Mouse (Mus musculus): ENCODE data around the gene Chmp2b.
A peak's percentile ranks its signal among the peaks of the same experiment; 100 is the strongest.

Chmp2b gene

DNA sequence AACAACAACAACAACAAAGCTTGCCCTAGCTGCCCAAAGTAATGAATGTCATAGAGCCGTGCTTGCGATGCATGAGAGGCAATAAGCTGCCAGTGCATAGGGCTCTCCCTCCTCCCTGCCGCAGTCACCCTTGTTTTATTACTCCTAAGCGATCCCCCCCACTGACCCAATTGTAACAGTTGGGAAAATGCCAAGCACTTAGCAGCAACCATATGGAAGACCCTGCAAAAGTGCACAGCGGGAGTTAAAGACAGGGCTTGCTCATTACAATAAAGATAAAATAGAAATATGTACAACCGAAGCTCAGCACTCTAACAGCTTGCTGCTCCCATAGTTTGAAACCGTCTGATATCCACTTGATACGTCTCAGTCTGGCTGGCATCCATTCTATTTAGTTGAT is 1.8 kb upstream of the Chmp2b start:
- Histone ChIP-seq H3K27me3 (ENCODE audit: insufficient read depth, low read length) (no peaks in the 10 kb centered on the region), H3K4me3 (replicated peaks; ENCODE audit: low read length) (no peak overlapping the region), H3K36me3 (ENCODE audit: insufficient read depth, low read length) (no peaks in the 10 kb centered on the region), H3K4me1 (replicated peaks; ENCODE audit: low read depth, low read length) (peaks cover 14% of the 10 kb centered on the region), H3K9me3 (ENCODE audit: low read length) (no peaks in the 10 kb centered on the region)
- TF ChIP-seq POU5F1 (IDR thresholded peaks at IDR 0.05; ENCODE audit: borderline replicate concordance, low read length), result no peak

GRCm38 (mm10) chr16:65562864-65563206 is 309 bp upstream of the Chmp2b start:
- H3K36me3 ChIP-seq (ENCODE audit: insufficient read depth, low read length), result no peaks in the 10 kb centered on the region
- H3K9me3 ChIP-seq (ENCODE audit: low read length), result no peaks in the 10 kb centered on the region
- TF ChIP-seq POU5F1 (IDR thresholded peaks at IDR 0.05; ENCODE audit: borderline replicate concordance, low read length) (no peak), NANOG (IDR thresholded peaks at IDR 0.05; ENCODE audit: borderline replicate concordance, low read length) (no peak), CTCF (conservative IDR thresholded peaks at IDR 0.05; ENCODE audit: low read length) (no peak)
- no peaks in the 10 kb centered on the region for H3K27me3 ChIP-seq (ENCODE audit: insufficient read depth, low read length)
- peaks cover 14% of the 10 kb centered on the region for H3K4me1 ChIP-seq (replicated peaks; ENCODE audit: low read depth, low read length)
- peak overlapping the region; percentile 94 for H3K4me3 ChIP-seq (replicated peaks; ENCODE audit: low read length)

DNA sequence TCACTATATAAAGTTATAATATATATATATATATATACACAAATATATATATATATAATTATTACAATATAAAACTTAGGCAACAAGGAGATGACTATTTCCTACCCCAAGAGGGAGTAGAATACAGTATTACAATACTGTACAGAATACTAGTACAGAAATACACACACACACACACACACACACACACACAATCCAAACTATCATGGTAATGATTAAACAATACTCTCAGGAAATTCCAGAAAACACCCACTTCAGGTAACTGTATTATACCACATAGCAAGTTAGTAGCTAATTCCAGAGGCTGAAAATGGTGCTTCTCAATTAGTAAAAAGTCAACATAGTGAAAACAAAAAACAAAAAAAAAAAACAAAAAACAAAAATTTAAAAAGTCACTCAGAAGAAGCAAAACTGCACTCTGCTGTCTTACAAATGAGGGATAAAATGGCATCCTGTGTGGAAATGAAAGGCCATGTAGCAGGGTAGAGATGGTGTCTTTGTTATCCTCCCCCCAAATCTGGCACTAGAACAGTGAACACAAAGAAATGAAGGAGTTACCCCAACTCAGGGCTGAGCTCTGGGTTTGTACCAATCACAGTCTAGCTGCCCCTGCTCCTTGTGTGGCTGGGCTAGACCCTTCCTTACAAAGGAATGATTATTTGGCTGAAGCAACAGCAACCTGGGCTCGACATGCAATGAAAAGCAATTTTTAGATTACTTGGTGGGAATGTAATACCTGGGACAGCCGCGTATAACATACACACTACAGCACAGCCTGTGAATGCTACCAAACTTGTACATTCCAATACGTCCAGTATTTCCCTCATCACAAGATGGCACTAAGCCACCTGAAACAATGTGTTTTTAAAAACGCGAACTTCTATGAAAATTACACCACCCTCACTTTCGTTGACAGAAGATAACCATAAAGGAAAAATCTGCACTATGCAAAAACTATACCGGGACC is 1.2 kb downstream of the Chmp2b start:
- no peak for TF ChIP-seq POU5F1 (IDR thresholded peaks at IDR 0.05; ENCODE audit: borderline replicate concordance, low read length)
- no peak for TF ChIP-seq CTCF (conservative IDR thresholded peaks at IDR 0.05; ENCODE audit: low read length)
- TF ChIP-seq NANOG (IDR thresholded peaks at IDR 0.05; ENCODE audit: borderline replicate concordance, low read length), result no peak

DNA sequence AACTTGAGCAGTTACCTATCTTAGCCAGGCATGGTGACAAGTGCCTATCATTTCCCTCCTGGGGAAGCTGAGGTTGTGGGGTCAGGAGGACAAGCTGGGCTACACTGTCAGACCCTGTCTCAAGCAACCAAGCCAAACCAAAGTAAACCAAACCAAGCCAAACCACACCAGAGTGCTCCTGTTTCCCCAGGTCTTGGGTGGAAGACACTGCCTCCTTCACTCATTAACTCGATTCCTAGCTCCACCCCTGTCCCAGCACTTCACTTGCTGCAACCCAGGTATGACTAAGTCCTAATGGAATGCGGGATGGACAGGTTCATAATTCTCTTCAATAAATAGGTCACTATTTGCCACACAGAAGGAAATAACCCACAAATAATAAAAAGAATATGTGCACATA is 2.9 kb downstream of the Chmp2b start:
- Histone ChIP-seq H3K4me1 (replicated peaks; ENCODE audit: low read depth, low read length) (peaks cover 14% of the 10 kb centered on the region), H3K4me3 (replicated peaks; ENCODE audit: low read length) (no peak overlapping the region), H3K9me3 (ENCODE audit: low read length) (no peaks in the 10 kb centered on the region), H3K36me3 (ENCODE audit: insufficient read depth, low read length) (no peaks in the 10 kb centered on the region), H3K27me3 (ENCODE audit: insufficient read depth, low read length) (no peaks in the 10 kb centered on the region)
- TF ChIP-seq CTCF (conservative IDR thresholded peaks at IDR 0.05; ENCODE audit: low read length), result no peak
- no peak for TF ChIP-seq POU5F1 (IDR thresholded peaks at IDR 0.05; ENCODE audit: borderline replicate concordance, low read length)
- TF ChIP-seq NANOG (IDR thresholded peaks at IDR 0.05; ENCODE audit: borderline replicate concordance, low read length), result no peak

More for the DNA sequence above, 1.2 kb downstream of the Chmp2b start:
- no peaks in the 10 kb centered on the region for H3K27me3 ChIP-seq (ENCODE audit: insufficient read depth, low read length)
- peak overlapping the region; percentile 94 for H3K4me3 ChIP-seq (replicated peaks; ENCODE audit: low read length)
- H3K9me3 ChIP-seq (ENCODE audit: low read length), result no peaks in the 10 kb centered on the region
- H3K36me3 ChIP-seq (ENCODE audit: insufficient read depth, low read length), result no peaks in the 10 kb centered on the region
- H3K4me1 ChIP-seq (replicated peaks; ENCODE audit: low read depth, low read length), result peaks cover 14% of the 10 kb centered on the region

DNA sequence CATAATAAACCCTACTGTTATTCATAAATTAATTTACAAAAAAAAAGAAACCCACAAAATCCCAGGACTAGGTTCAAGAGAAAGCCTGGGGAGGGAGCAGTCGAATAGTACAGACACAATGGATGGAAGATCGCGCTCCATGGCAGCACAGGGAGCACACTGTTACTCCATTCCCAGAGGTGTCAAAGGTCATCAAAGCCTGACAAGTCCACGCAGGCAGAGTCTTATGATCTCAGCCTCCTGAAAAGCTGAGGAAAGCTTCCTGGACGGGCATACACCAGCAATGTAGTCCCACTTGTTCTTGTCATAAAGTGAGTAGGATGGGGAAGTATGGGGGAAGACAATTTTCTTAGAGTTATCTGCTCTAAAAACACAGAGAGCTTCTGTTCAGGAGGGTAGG is 5.2 kb downstream of the Chmp2b start:
- no peak overlapping the region for H3K4me3 ChIP-seq (replicated peaks; ENCODE audit: low read length)
- H3K27me3 ChIP-seq (ENCODE audit: insufficient read depth, low read length), result no peaks in the 10 kb centered on the region
- H3K4me1 ChIP-seq (replicated peaks; ENCODE audit: low read depth, low read length), result peaks cover 10% of the 10 kb centered on the region
- no peak for TF ChIP-seq POU5F1 (IDR thresholded peaks at IDR 0.05; ENCODE audit: borderline replicate concordance, low read length)
- TF ChIP-seq NANOG (IDR thresholded peaks at IDR 0.05; ENCODE audit: borderline replicate concordance, low read length), result no peak
- no peak for TF ChIP-seq CTCF (conservative IDR thresholded peaks at IDR 0.05; ENCODE audit: low read length)
- no peaks in the 10 kb centered on the region for H3K9me3 ChIP-seq (ENCODE audit: low read length)
- no peaks in the 10 kb centered on the region for H3K36me3 ChIP-seq (ENCODE audit: insufficient read depth, low read length)

GRCm38 (mm10) chr16:65554267-65554666 is 8.3 kb downstream of the Chmp2b start:
- no peak for TF ChIP-seq NANOG (IDR thresholded peaks at IDR 0.05; ENCODE audit: borderline replicate concordance, low read length)
- no peak for TF ChIP-seq CTCF (conservative IDR thresholded peaks at IDR 0.05; ENCODE audit: low read length)
- TF ChIP-seq POU5F1 (IDR thresholded peaks at IDR 0.05; ENCODE audit: borderline replicate concordance, low read length), result no peak
- H3K36me3 ChIP-seq (ENCODE audit: insufficient read depth, low read length), result no peaks in the 10 kb centered on the region

GRCm38 (mm10) chr16:65550814-65551213 is 11.7 kb downstream of the Chmp2b start:
- Histone ChIP-seq H3K4me3 (replicated peaks; ENCODE audit: low read length) (no peak overlapping the region), H3K9me3 (ENCODE audit: low read length) (no peaks in the 10 kb centered on the region), H3K4me1 (replicated peaks; ENCODE audit: low read depth, low read length) (no peaks in the 10 kb centered on the region), H3K27me3 (ENCODE audit: insufficient read depth, low read length) (no peaks in the 10 kb centered on the region), H3K36me3 (ENCODE audit: insufficient read depth, low read length) (no peaks in the 10 kb centered on the region)
- no peak for TF ChIP-seq POU5F1 (IDR thresholded peaks at IDR 0.05; ENCODE audit: borderline replicate concordance, low read length)
- no peak for TF ChIP-seq NANOG (IDR thresholded peaks at IDR 0.05; ENCODE audit: borderline replicate concordance, low read length)
- TF ChIP-seq CTCF (conservative IDR thresholded peaks at IDR 0.05; ENCODE audit: low read length), result no peak

More at GRCm38 (mm10) chr16:65554267-65554666, 8.3 kb downstream of the Chmp2b start:
- Histone ChIP-seq H3K9me3 (ENCODE audit: low read length) (no peaks in the 10 kb centered on the region), H3K27me3 (ENCODE audit: insufficient read depth, low read length) (no peaks in the 10 kb centered on the region), H3K4me3 (replicated peaks; ENCODE audit: low read length) (no peak overlapping the region), H3K4me1 (replicated peaks; ENCODE audit: low read depth, low read length) (no peaks in the 10 kb centered on the region)

GRCm38 (mm10) chr16:65548960-65549359 is 13.6 kb downstream of the Chmp2b start:
- TF ChIP-seq NANOG (IDR thresholded peaks at IDR 0.05; ENCODE audit: borderline replicate concordance, low read length) (no peak), POU5F1 (IDR thresholded peaks at IDR 0.05; ENCODE audit: borderline replicate concordance, low read length) (no peak), CTCF (conservative IDR thresholded peaks at IDR 0.05; ENCODE audit: low read length) (no peak)
- H3K4me3 ChIP-seq (replicated peaks; ENCODE audit: low read length), result no peak overlapping the region

More at GRCm38 (mm10) chr16:65548960-65549359, 13.6 kb downstream of the Chmp2b start:
- Histone ChIP-seq H3K36me3 (ENCODE audit: insufficient read depth, low read length) (peaks cover 10% of the 10 kb centered on the region), H3K9me3 (ENCODE audit: low read length) (no peaks in the 10 kb centered on the region), H3K27me3 (ENCODE audit: insufficient read depth, low read length) (no peaks in the 10 kb centered on the region), H3K4me1 (replicated peaks; ENCODE audit: low read depth, low read length) (no peaks in the 10 kb centered on the region)

All from E14TG2a.4 (cell line).